Mouse (Mus musculus) stomach, embryonic 16.5 days (tissue): ENCODE data around the gene Nipal3. TPM values are rescaled to one million over a fixed set of nuclear protein-coding genes. Genes with fewer than 3 reads are reported as not detected.

Experiments
- ATAC-seq: fragments of 200-750 bp; cut with Nextera tagmentation; 2 replicates; pipeline ENCODE4 v1.8.0; 2017; ENCODE audit warnings: moderate number of reproducible peaks, moderate TSS enrichment; ENCODE audit not compliant: insufficient read depth, low FRiP score
- H3K27ac ChIP-seq: fragments of 300-500 bp; sonication (generic); 2 replicates; pipeline ENCODE4 v1.5.1; 2014; ENCODE audit warnings: low read length
- H3K27me3 ChIP-seq: fragments of 300-500 bp; sonication (generic); 2 replicates; pipeline ENCODE4 v1.6.1; 2014; ENCODE audit warnings: low read length, control low read depth, mixed read lengths; ENCODE audit not compliant: control insufficient read depth, insufficient read depth
- H3K36me3 ChIP-seq: fragments of 300-500 bp; sonication (generic); 2 replicates; pipeline ENCODE4 v1.6.1; 2014; ENCODE audit warnings: low read length; ENCODE audit not compliant: control insufficient read depth, insufficient read depth
- H3K4me1 ChIP-seq: fragments of 300-500 bp; sonication (generic); 2 replicates; pipeline ENCODE4 v1.6.1; 2014; ENCODE audit warnings: low read length, control low read depth, mixed read lengths; ENCODE audit not compliant: control insufficient read depth, insufficient read depth
- H3K4me2 ChIP-seq: fragments of 300-500 bp; sonication (generic); 2 replicates; pipeline ENCODE4 v1.6.1; 2014; ENCODE audit warnings: low read depth, low read length, mixed read lengths
- H3K4me3 ChIP-seq: fragments of 300-500 bp; sonication (generic); replicated peaks from 2 replicates; pipeline ENCODE4 v1.5.1; 2014; ENCODE audit warnings: mild to moderate bottlenecking, low read length
- H3K9ac ChIP-seq: fragments of 300-500 bp; sonication (generic); 2 replicates; pipeline ENCODE4 v1.6.1; 2014; ENCODE audit warnings: low read length
- H3K9me3 ChIP-seq: fragments of 300-500 bp; sonication (generic); replicated peaks from 2 replicates; pipeline ENCODE4 v1.6.1; 2016; ENCODE audit warnings: low read length, control low read depth; ENCODE audit not compliant: control insufficient read depth
- WGBS: fragments of 180-500 bp; shearing (Covaris S2); extraction: QIAGEN DNeasy Blood & Tissue Kit; methylation state at CpG from one replicate; pipeline ENCODE4 v1.1.7; 2014; 5-methylcytosine and 5-hydroxymethylcytosine counted together
- polyA plus RNA-seq: library from polyadenylated mRNA; unstranded; fragments of >200 nt; fragmentation: Nextera tagmentation; extraction: Ambion mirVana; gene quantifications from 2 replicates; pipeline ENCODE4 v1.2.1, GENCODE M21; 2015

The Nipal3 gene
- polyA plus RNA-seq, result 4.7 and 4.8 TPM in 2 replicates

DNA sequence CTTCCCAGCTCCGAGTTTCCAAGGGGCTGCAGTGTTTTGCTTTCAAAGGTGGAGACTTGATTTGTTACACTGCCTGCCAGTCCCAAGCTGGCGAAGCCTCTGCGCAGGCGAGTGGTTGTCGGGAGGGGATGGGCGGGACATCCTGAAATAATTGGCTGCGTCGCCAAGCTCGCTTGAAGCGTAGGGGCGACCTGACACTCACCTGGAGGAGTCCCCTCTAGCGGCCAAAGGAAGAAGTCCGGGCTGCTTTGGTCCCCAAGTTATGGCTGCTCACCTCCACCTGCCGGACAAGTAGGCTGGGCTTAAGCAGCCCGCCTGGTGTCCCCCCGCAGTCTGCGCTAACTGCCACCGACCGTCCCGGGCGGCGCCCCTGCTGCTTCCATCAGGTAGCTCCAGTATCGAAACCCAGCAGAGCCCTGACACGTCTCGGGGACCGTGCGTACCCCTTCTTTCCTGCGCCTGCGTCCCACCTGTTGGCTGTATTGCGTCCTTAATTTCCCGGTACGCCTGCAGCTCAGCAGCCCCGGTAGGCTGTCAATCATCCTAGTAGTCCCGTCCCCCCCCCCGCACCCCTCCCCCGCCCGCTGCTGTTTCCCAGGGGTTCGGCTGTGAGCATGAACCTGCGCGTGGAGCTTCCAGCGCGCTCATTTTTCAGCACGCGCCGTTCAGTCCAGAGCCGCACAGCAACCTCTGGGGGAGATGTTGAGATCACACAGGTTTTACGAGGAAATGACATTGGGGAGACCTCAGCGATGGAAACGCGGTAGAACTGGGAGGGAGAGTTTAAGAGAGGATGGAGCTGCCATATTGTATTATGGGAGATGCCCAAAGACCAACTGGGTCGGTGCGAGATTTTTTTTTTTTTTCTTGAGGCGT is at the start of gene Nipal3, which contains the start of gene Stpg1:
Nipal3 (minus strand) TSS at position 518 of the 876 bp plus-strand sequence.
Stpg1 (plus strand) TSS at position 270 of the 876 bp plus-strand sequence.
- H3K36me3 ChIP-seq, result no peaks in the 10 kb centered on the region
- no peaks in the 10 kb centered on the region for H3K9me3 ChIP-seq
- peak within 1 kb of the TSS; percentile 78 for H3K4me2 ChIP-seq
- H3K27ac ChIP-seq, result peak within 1 kb of the TSS; percentile 87
- no peaks in the 10 kb centered on the region for H3K27me3 ChIP-seq
- ATAC-seq, result peak; percentile 98
- H3K4me3 ChIP-seq, result peak within 1 kb of the TSS; percentile 68
- WGBS, result under 1% methylated on average over 53 of the region's 53 CpGs
- H3K4me1 ChIP-seq, result 0 out of 2 replicates have a peak, but pooled peaks cover 5% of the 10 kb centered on the region
- H3K9ac ChIP-seq, result peak within 1 kb of the TSS; percentile 75

DNA sequence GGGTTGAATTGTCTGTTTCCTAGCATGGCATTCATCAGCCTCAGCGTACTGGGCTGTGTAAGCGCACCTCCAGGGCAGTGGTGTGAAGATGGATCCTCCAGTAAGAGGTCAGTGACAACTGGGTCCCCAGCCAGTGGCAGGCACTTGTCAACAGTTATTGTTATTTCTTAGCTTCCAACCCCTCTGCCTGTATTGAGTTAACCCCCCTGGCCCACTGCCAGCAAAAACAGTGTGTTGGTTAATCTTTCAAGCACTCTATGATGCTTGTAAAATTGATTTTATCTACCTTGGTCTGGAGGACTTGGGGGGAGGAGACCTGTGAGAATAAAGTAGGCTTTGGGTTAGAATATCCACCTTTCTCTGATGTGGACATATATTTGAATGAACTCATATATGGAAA is 49.4 kb upstream of the Nipal3 start:
- no peaks in the 10 kb centered on the region for H3K36me3 ChIP-seq
- no peak overlapping the region for H3K4me3 ChIP-seq
- H3K27ac ChIP-seq, result no peak overlapping the region
- no peak overlapping the region for H3K4me2 ChIP-seq
- ATAC-seq, result no peak
- no peak overlapping the region for H3K9ac ChIP-seq
- H3K9me3 ChIP-seq, result no peaks in the 10 kb centered on the region
- peaks cover 33% of the 10 kb centered on the region for H3K4me1 ChIP-seq
- no peaks in the 10 kb centered on the region for H3K27me3 ChIP-seq
- WGBS, result 76% methylated on average over 2 of the region's 2 CpGs

DNA sequence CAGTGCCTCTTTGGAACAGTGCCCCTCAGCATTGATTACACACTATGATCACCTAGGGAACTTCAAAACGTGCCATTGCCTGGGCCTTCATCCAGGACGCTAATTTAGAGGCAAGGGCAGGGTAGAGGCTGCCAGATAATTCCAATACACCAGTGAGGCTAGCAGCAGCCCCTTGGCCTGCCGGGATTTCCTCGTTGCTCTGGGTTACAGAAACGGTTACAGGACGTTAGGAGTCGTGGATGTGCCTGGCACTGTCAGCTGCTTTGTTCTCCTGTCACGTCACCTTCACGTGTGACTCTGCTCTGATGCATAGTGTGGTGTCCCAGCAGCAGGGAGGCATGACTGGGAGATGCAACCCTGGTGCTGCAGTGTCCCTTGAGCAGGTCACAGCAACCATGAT is 45.2 kb upstream of the Nipal3 start:
- Histone ChIP-seq H3K4me2 (no peak overlapping the region), H3K27me3 (no peaks in the 10 kb centered on the region), H3K27ac (no peak overlapping the region), H3K4me3 (no peak overlapping the region), H3K4me1 (peaks cover 7% of the 10 kb centered on the region; the same call in 1 of the 2 replicates), H3K36me3 (no peaks in the 10 kb centered on the region), H3K9ac (no peak overlapping the region), H3K9me3 (no peaks in the 10 kb centered on the region)
- ATAC-seq, result no peak
- WGBS, result 74% methylated on average over 9 of the region's 9 CpGs

DNA sequence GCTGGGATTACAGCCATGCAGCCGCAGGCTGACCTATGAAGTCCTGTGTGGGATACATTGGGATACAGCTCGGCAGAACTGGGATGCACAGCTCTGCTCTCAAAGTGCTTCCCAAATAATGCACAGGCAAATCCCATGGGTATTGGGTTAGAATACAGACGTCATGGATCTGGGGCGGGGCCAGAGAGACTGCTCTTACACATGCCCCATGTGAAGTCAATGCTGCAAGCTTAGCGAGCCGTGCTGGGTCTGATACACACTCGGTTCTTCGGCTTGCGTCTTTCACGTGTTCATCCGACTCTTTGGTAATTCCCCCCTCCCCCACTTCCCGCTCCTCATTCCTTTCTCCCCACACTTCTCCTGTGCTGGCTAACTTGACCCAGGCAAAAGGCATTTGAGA is 44.2 kb upstream of the Nipal3 start:
- no peak overlapping the region for H3K4me2 ChIP-seq
- ATAC-seq, result no peak
- no peaks in the 10 kb centered on the region for H3K36me3 ChIP-seq
- no peaks in the 10 kb centered on the region for H3K27me3 ChIP-seq
- H3K27ac ChIP-seq, result no peak overlapping the region
- H3K9me3 ChIP-seq, result no peaks in the 10 kb centered on the region
- no peaks in the 10 kb centered on the region for H3K4me1 ChIP-seq
- H3K9ac ChIP-seq, result no peak overlapping the region
- WGBS, result 84% methylated on average over 12 of the region's 12 CpGs
- H3K4me3 ChIP-seq, result no peak overlapping the region

DNA sequence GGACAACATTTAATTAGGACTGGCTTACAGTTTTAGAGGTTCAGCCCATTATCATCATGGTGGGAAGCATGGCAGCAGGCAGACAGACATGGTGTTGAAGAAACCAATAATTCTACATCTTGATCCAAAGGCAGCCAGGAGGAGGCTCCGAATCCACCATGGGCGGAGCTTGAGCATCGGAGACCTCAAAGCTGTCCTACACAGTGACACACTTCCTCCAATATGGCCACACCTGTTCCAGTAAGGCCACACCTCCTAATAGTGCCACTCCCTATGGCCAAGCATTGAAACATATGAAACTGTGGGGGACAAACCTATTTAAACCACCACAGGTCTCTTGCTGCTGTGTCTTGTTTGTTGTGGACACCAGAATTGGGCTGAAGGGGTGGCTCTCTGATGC is 40.2 kb upstream of the Nipal3 start:
- H3K4me2 ChIP-seq, result no peak overlapping the region
- 96% methylated on average over 3 of the region's 3 CpGs for WGBS
- ATAC-seq, result no peak

DNA sequence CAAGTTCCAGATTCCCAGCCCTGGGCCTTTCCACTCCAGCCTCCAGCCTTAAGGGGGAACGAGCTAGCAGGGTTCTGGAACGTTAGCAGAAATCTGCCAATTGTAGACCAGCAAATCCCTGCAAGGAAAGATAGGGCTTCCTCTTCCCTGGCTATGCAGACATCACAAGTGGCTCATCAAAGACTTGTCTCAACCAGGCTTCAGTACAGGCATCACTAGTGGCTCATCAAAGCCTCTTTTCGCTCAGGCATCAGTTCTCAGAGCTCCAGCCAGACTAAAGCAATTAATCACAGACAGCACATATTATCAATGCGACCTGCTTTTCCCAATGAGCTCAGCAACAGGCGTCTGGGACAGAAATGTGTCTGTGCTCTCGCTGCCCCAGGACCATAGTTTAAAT is 38.2 kb upstream of the Nipal3 start:
- H3K27me3 ChIP-seq, result no peaks in the 10 kb centered on the region
- no peak for ATAC-seq
- H3K4me1 ChIP-seq, result no peaks in the 10 kb centered on the region
- no peak overlapping the region for H3K4me2 ChIP-seq
- H3K36me3 ChIP-seq, result no peaks in the 10 kb centered on the region
- H3K4me3 ChIP-seq, result no peak overlapping the region
- peaks cover 6% of the 10 kb centered on the region; the same call in 1 of the 2 replicates for H3K9me3 ChIP-seq
- no peak overlapping the region for H3K9ac ChIP-seq
- 75% methylated on average over 6 of the region's 6 CpGs for WGBS
- H3K27ac ChIP-seq, result no peak overlapping the region

More for the DNA sequence above, 40.2 kb upstream of the Nipal3 start:
- H3K4me3 ChIP-seq, result no peak overlapping the region
- H3K27me3 ChIP-seq, result no peaks in the 10 kb centered on the region
- no peaks in the 10 kb centered on the region for H3K36me3 ChIP-seq
- H3K27ac ChIP-seq, result no peak overlapping the region
- H3K4me1 ChIP-seq, result no peaks in the 10 kb centered on the region
- H3K9ac ChIP-seq, result no peak overlapping the region
- H3K9me3 ChIP-seq, result peaks cover 6% of the 10 kb centered on the region; the same call in 1 of the 2 replicates

DNA sequence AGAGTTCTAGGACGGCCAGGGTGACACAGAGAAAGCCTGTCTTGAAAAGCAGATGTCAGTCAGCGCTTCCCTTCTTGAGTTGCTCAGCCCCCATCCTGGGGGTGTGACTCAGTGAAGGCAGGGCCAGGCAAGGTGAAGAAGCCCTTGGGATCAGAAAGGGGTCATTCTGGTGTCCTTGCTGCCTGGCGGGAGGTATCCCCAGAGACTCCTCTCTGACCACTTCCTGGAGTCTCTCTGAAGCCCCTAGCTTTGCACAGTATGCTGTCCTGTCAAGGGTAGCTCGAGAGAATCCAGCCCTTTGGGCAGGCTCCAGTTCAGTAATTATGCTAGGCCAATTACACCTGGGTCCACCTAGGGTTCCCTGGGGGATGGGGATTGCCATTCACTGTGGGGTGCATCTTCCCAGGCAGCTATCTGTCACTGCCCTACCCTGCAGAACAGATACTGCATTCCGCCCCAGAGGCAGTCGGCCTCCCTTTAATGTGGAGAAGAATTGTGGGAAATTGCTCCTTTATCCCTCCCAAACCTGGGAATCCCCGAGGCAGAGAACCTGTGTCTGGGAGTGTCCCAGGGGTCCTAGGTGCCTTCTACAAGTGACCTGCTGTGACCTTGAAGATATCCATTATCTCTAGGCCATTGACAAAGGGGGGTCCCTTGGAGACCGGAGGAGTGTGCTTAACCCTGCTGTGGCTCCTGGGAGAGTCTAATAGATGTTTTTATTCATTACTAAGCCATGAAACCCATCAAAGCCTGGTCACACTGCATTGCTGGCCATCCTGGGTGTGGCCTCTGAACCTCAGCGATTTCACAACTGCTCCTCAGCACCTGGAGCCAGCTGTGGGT is 37.2 kb upstream of the Nipal3 start:
- peaks cover 6% of the 10 kb centered on the region; the same call in 1 of the 2 replicates for H3K9me3 ChIP-seq
- no peak for ATAC-seq
- H3K4me2 ChIP-seq, result no peak overlapping the region
- H3K4me3 ChIP-seq, result no peak overlapping the region
- WGBS, result 50% methylated on average over 9 of the region's 9 CpGs
- H3K4me1 ChIP-seq, result no peaks in the 10 kb centered on the region
- H3K36me3 ChIP-seq, result no peaks in the 10 kb centered on the region
- H3K9ac ChIP-seq, result no peak overlapping the region
- H3K27ac ChIP-seq, result no peak overlapping the region
- no peaks in the 10 kb centered on the region for H3K27me3 ChIP-seq

DNA sequence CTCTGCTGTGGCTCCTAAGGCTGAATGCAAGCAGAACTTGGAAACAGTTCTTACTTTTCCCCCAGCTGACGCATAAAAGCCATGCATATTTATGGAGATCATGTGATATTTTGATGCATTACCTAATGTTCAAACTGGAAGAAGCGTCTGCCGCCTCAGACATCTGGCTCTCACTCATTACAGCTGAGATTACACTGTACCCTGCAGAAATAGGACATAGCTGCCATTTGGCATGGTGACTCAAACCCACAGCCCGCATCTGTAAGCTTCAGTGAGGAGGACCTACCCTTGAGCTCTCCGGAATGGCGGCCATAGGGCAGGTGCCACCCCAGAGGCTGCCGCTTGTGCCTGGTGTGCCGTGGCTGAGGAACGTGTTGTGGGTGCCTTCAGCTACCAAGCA is 36.4 kb upstream of the Nipal3 start:
- 84% methylated on average over 9 of the region's 9 CpGs for WGBS
- Histone ChIP-seq H3K36me3 (no peaks in the 10 kb centered on the region), H3K9ac (no peak overlapping the region), H3K4me3 (no peak overlapping the region), H3K4me1 (peaks cover 4% of the 10 kb centered on the region; the same call in 1 of the 2 replicates), H3K4me2 (no peak overlapping the region), H3K27ac (no peak overlapping the region), H3K9me3 (peaks cover 6% of the 10 kb centered on the region; the same call in 1 of the 2 replicates), H3K27me3 (no peaks in the 10 kb centered on the region)
- no peak for ATAC-seq
